Mouse (Mus musculus): ENCODE measurements around the gene Igsf3.

DNA sequence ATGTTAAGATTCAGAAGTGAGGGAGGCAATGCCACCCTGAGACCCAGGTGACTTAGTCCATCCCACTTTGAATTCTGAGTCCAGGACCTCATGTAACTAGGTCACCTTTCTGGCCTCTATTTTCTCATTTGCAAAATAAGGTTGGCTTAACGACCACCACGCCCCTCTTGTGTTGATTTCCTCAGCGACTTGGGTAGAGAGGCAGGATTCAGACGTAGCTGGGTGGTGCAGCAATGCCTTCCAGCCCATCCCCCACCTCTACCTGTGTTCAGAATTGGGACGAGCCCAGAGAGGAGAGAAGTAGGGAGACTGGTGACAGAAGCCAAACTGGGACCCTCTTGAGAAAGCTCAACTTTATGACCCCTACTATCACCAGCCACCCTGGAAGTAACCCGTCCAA is 31.6 kb upstream of the Igsf3 start:
- TF ChIP-seq EP300 (IDR thresholded peaks at IDR 0.05; ENCODE audit: insufficient read depth, low read depth, low read length) (no peak), CTCF (IDR thresholded peaks at IDR 0.05) (no peak), POLR2A (IDR thresholded peaks at IDR 0.05; ENCODE audit: insufficient read depth, low read depth, low read length) (no peak)

Data from heart, adult 2 months (tissue).